Mouse (Mus musculus) retina, postnatal 1 day (tissue): ENCODE data around the gene AI597479.

Source experiments
- DNase-seq: peaks from one replicate; pipeline ENCODE4 v3.0.0-alpha.2; 2012

AI597479 gene

DNA sequence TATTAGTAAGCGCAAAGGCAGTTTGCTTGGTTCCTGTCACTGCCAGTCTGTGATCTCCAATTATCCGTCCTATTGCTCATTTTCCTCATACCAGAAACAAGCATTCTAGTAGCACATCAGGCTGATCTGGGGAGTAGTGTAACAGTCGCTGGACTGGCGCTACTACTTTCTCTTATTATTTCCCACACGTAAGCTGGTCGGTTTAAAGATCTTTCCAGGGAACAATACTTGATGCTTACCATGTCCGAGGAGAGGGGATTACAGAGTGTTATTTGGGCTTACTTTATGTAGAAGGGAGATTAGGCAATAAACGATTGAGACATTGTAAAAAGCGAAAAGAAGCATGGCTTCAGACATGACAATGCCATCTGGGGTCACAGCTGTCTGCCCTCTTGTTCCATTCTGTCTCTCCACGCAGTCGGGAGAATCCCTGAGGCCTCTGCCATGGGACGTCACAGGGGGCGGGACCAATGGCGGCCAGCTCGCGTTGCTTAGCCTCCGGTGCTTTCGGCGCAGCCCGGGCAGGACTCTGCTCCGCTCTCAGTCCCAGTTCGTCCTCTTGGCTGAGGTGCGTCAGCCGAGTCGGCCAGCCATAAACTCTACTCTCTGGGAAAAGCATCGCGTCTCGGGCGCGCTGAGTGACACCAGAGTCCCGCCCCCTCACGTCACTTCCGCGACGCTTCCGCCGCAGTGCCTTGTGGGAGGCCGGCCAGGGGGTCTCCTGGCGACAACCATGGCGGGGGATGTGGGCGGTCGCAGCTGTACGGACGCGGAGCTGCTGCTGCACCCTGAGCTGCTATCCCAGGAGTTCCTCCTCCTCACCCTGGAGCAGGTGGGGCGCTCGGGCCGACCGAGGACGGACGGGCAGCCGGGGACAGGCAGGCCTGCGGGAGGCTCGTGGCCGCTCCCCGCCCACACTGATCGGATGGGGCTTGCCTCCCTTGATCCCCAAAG, at the start of gene AI597479, which contains the start of gene Tgfbrap1:
AI597479 (plus strand) TSS at position 680 of the 954 bp plus-strand sequence.
Tgfbrap1 (minus strand) TSS at position 607 of the 954 bp plus-strand sequence.
- DNase-seq: peak; percentile 97

DNA sequence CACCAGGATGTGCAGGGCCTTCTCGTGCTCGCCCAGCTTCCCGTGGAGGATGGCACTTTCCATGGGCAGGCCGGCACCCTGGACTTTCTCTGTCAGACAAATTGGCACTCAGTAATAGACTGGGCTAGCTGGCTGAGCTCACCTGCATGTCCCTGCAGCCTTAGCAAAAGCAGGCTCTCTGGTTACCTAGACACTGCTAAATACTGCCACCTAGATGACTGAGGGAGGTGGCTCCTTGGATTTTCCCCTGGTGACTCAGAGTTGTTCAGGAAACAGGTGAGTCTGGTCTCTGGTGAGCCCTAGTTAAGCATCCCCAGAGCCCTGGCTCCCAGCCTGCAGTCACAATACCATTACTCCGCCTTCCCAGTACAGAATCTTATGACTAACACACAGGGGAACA, 46.6 kb upstream of the AI597479 start:
- no peak for DNase-seq

DNA sequence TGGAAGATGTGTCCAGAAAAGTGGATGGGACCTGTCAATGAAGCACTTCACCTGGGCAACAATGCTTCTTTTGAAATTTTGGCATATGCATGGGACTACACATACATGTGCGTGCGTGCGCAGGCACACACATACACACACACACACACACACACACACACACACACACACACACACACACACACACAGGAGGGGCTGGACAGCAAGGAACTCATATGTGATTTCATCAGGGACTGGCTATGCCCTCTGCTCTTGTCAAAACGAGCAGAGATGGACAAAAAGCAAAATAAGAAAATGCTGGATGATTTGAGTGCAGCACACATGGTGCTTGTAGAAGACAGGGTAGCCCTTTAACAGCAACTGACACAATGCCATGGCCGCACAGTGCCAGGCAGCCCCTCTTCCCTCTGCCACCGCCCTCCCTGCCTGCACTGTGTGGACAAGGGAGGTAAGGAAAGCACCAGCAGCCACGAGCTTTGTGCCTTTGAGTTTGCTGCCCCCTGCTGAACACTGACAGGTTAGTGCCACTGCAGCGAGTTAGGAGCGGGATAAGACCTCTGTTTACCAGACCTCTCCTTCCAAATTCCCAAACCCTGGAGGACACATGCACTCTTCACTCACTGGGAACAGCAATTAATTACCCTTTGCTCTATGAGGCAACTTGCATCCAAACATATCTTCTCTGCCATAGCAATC, 32.7 kb upstream of the AI597479 start:
- peak; percentile 84 for DNase-seq

DNA sequence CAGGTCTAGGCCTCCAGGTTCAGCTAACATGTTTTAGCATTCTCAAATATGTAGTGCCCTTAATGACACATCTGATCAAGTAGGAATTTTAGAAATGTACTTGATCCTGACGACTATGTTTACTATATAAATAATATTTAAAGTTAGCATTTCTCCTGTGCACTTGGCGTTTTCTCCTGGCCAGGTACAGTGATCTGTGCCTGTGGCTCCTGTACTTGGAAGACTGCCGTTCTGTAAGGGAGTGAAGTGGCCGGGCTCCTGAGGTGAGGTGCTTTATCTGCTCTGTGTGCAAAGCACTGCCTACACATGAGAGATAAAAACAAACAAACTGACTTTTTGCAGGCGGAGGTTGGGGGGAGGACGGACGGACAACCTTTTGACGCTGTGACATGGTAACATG, 31.9 kb upstream of the AI597479 start:
- DNase-seq: no peak

DNA sequence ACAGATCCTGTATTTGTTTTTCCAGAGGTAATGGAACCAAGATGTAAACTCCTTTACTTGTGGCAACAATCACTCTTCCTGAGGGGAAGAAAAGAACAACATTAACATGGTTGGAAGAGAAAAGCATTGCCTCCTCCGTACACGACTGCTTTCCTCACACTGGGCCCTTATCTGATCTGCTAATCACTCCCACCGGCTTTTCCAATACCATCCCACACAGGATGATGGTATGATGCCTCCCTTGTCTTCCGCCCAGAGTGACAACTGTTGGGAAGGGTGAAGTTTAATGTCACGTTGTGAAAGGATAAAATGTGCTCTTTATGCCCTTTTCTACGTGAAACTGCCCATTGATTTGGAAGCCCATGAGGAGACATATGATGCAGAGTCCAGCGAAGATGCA, 31.0 kb upstream of the AI597479 start:
- DNase-seq: no peak

DNA sequence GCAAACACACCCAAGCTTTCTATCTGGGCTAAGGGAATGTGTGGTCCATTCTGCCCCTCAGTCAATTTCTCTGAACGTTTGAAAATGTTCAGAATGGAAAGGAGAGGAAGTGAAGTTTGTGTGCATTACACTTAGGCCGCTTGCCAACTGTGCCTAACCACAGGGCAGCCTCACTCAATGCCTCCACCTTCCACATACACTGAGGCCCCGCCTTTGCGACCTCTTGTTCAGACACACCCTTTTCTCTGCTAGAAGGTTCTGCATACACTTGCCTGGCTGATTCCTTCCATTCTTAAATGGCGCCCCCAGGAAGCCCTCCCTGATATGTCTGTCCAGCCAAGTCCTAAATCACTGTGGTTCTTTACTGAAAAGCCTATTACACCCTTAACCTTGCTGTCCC, 27.8 kb upstream of the AI597479 start:
- no peak for DNase-seq

DNA sequence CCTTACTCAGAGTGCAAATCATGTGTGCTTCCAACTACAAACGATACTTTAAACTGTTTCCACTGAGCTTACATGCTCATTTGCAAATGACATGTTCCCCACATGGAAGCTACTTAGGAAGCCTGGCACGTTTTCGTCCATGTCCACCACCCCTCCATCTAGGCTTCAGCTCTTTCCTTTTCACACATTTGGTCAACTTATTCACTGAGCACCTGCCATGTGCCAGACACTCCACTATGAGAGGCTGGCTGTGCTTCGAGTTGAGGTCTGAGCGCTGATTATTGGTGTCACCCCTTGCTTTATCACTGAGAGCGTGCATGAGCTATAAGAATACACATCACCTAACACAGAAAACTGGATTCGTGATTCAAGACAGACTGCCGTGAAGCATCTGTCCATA, 26.5 kb upstream of the AI597479 start:
- DNase-seq: no peak

DNA sequence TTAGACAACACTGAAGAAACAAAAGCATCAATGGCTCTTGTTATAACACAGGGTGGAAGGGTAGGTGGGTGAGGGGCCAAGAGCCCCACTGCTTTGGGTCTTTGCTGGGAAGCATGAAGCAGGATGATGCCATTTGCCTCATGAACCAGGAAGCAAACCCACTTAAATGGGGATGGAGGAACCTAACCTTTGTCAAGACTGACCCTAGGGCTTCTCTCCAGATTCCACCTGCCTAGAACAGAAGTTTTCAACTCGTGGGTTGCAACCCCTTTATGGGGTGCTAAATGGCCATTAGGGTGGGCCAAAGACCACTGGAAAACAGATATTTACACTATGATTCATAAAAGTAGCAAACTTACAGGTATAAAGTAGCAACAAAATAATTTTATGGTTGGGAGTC, 25.9 kb upstream of the AI597479 start:
- DNase-seq: no peak

DNA sequence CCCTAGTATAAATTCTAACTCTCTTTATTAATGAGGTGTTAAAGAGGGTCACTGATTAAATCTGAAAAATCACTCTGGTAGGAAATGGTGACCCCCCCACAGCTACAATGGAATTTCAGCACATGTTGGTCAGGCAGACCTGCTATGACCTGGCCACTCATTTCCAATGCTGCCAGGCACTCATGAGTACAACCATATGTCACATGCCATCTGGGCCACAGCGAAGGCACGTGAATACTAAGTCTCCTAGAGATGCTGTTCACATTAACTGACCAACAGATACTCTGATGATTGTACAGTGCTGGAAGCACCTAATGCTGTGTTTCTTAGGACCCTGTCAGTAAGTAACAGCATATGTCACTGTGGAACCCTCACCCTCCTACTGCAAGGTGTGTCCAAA, 23.7 kb upstream of the AI597479 start:
- DNase-seq: no peak

DNA sequence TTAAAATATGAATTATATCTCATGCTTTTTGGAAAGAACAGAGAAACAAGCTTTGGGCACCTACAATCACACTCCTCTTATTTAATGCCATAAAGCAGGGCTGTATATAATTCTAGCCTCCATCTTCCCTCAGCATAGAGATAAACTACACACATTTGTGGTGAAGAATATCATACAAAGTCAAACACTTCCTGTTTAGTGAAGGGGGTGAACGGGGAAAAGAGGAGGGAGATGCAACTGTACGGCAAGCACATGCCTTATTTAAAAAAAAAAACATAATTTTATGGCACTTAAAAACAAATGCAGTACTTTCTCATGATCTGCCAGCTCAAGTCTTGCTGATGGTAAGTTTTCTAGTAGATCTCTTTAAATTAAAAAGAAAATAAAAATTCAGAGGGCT, 20.4 kb upstream of the AI597479 start:
- DNase-seq: no peak

DNA sequence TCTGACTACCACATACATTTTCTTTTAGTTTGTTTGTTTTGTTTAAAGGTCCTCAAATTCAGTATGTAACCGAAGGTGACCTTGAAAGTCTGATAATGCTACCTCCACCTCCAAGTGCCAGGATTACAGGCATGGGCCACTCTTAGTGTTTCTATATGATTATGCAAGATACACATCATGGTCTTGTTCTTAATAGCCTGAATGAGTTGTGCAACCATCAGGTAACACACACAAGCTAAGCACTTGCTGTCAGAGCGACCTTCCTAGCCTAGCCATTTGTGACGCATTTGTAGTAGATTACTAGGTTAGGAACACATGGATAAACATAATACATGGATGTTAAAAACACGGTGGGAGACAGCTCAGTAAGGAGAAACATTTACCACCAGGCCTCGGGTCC, 15.6 kb upstream of the AI597479 start:
- no peak for DNase-seq

DNA sequence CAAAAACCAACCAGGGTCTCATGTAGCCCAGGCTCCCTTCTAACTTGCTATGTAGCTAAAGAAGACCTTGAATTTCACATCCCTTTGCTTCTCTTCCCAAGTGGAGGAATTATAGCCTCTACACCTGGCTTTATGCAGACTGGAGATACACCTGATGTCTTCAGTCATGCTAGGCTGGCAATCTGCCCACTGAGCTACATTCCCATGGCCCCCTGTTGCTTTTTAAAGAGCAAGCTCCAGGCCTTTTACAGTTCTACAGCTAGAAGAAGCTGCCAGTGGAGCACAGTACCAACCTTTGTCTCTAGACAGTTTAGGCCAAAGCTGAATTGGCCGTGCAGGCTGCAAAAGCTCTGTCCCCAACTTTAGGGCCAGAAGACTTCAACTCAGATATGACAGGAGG, 8.1 kb upstream of the AI597479 start:
- DNase-seq: no peak

DNA sequence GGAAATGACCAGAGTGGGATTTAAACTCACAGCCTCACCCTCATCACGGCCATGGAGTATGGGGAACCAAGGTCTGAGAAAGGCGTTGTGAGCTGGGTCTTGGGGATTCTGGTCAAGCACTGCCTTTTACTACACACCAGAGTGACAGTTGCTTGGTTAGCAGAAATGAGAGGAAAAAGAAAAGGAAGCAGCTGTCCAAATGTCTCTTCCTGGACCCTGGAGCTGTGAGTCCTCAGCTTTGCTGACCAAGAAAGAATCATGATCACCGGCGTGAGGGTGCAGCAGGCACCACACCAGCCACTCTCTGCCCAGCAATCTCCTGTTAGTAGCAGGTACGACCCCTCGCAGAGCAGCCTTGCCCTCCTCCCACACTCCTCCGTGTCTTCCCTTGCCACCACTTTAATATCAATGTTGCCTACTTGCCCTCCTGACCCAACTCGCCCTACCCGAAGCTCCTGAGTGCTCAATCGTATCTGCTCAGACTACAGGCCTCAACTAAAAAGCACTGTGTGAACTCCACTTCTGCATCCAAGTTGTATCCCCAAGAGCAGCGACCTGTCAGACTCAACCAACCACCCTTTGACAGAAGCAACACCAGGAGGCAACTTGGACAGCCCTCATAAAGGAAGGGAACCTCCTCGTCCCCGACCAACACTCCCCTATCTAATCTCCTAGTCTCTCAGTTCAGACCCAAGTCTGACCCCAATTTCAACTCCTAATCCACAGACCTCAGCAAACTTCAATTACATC, 7.0 kb upstream of the AI597479 start:
- no peak for DNase-seq

DNA sequence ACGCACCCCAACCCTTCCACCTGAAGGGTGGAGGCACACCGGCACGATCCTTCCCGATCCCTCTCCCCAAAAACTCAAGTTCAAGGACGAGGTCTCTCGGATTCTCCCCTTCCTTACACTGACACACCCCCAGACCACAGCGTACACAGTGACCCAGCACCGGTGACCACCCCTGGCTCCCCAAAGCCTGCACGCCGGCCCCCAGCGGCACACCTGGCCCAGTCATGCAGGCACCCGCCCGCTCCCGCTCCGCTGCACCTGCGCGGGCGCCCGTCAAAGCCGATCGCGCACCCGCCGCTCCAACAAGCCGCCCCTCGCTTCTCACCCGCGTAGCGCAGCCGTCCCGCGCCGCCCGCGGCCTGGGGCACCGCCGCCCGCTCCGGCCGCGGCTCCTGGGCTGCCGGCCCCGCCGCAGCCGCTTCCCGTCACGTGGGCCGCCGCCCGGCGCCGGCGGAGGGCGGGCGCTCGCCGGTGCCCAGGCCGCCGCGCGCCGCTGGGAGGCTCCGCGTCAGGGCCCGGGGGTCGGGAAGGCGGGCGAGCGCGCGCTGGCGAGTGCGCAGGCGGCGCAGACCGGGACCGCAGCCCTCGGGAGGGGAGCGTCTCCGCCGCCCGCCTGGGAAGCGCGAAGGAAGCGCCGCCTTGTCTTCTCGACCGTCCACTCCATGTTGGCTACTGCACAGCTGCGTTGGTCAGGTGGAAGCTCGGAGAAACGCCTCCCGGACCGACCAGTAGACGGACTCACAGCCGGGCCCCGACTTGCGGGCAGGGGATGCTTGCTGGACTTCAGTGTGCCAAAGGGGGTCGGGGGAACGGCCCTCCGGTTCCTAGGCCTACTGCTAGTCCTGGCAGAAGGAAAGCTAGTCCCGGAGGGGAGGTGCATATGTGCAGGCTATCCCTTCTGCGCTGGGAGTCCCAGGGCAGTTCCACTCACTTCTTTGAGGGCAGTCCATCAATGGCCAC, 6.2 kb upstream of the AI597479 start:
- peak; percentile 81 for DNase-seq

DNA sequence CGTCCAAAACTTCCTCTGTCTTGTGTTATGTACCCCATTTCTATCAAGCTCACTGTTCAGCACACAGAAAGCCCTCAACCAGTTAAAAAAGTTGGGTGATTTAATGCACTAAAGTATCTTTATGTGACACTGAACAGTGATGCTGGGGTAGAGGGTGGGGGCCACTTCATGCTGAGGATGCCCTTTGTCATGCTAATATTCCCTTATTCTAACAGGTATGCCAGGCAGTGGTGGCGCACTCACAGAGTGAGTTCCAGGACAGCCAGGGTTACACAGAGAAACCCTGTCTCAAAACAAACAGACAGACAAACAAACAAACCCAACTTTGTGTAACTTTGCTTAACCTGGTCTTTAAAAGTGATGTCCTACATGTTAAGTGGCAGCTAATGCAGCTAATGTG, 4.3 kb upstream of the AI597479 start:
- DNase-seq: no peak

DNA sequence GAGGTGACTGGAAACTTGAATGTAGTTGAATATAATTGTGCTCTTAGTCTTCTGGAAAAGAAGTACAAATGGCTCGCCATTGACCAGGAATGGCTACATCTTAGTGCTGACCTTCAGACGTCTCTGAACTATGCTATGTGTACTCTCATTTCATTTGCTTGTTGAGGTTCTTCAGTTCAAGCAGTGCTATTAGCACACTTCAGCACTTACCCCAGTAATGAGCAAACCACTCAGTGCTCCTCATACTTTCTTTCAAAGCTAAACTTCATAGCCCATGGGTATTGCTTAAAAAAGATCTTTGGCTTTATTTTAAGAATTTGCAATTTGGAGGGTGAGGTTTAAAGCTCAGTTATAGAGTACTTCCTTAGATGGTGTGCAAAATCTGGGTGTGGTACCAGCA, 10.2 kb downstream of the AI597479 start:
- no peak for DNase-seq

DNA sequence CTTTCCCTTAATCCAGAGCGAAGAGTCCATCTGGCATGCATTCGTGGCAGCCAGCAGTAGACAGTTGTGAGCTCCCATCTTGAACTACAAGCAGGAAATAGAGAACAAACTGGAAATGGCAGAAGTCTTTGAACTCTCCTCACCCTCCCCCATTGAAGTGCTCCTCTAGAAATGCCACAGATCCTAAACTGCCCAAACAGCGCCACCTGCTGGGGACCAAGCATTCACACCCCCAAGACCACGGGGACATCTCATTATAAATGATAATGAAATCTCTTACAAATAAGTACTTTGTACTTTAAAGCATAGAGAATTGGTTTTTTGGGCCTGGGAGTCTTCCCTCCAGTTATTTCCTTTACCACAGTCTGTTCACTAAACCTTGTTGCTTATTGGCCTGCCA, 12.0 kb downstream of the AI597479 start:
- peak; percentile 65 for DNase-seq

DNA sequence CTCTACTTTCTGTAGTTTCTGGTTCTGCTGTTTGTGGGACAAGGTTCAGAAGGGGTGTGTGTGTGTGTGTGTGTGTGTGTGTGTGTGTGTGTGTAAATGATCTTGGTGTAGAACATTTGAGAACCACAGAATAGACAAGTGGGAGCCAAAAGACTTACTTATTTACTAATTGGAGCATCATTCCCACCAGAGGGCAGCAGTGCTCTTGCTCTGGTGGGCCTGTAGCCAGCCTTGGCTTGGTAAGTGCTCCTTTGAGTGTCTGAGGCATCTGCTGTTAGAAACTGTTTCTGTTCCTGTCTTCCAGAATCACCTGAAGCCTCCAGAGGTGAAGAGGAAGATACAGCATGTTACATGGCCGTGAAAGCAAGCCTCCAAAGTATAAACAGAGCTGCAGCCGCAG, 14.4 kb downstream of the AI597479 start:
- peak; percentile 63 for DNase-seq

DNA sequence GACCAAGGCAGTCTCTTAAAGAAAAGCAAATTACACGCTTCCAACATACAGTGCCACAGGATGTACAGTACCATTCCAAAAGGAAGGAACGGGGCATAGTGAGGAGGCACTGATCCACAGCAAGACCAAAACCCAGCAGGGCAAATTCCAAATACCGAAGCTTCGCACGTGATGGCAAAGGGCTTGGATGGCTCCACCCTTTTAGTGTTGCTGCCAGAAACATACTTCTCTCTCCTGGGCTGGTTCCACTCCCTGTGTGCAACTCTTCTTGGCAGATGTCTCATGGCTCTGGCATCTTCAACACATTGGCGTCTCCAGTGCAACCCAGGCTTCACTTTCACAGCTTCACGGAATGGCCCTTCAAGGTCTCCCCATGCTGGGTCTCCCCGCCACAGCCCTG, 18.9 kb downstream of the AI597479 start:
- no peak for DNase-seq

DNA sequence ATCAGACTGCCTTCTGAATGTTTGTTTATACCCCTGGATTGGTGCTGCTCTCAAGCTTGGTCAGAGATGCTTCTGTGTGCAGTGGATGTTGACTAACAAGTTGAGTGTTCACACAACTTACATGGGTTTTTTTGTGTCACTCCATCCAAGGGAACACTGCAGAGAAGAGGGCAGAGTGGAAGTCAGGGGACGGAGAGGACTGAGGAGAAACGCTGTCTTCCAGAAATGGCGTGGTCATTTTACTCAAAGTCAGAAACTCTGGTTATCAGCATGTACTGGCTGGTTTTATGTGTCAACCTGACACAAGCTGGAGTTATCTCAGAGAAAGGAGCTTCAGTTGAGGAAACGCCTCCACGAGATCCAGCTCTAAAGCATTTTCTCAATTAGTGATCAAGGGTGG, 22.4 kb downstream of the AI597479 start:
- no peak for DNase-seq

DNA sequence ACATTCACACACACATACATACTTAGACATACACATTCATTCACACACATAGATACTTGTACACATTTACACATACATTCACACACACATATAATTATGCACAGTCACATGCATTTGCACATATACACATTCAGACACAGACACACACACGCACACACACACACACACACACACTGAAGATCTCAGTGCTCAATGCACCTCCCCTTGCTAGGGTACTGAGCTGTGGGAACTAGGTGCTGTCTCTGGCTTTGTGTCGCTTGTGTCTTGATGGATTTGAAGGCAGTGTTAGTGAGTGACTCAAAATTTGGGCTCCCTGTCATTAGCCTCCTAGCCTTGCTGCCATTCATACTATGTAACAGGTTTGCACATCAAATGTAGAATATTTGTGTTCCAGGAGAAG, 24.1 kb downstream of the AI597479 start:
- no peak for DNase-seq

DNA sequence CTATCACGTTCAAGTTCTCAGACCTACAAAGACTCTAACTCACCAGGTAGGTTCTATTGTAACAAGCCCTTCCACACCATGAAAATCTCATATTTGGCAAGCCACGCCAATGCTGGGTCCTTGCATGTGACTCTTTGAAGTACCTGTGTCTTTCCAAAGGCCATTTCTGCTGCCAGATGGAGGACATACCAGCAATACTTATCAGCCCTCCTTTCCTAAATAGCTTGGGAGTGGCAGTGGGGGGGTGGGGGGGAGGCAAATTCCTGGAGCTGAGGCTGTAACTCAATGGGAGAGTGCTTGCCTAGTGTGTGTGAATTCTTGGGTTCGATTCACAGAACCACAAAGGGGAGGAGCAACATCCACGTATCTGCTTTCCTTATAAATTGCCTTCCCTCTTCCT, 26.2 kb downstream of the AI597479 start:
- no peak for DNase-seq
